Mouse (Mus musculus) heart, adult 9 months (tissue): ENCODE results near the gene Ficd.
A peak's percentile ranks its signal among the peaks of the same experiment; 100 is the strongest.
"Not testable (repeated sequence)": the region's sequence is repeated elsewhere in the genome, so short reads cannot be mapped to it uniquely, and the experiment has no call there.

Experiments
- DNase-seq, 2 experiments: peaks; one replicate each; pipeline ENCODE4 v3.0.0; 2022; ENCODE audit warnings: low spot score in 2 of 2

Gene Ficd

GRCm38 (mm10) chr5:113773664-113774063 lies 38.1 kb downstream of the Ficd start:
- peak; percentile 71 to 87 for DNase-seq

DNA sequence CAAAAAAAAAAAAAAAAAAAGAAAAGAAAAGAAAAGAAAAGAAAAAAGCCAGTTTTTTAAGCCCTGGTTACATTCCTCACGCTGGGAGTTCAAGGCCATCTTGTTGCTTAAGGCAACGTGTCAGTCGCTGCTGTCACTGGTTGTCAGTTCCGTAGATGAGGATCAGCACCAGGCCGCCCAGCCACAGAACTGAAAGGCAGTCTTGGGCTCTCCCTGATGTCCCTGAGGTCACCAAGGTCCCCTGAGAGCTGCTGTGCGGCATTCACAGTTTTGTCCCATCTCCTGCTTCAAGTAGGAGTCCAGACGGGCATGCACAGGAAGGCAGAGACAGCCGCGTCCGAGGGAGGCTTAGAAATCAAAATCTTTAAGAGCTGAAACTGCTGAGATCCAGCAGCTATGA lies 40.0 kb downstream of the Ficd start:
- no peak for DNase-seq

DNA sequence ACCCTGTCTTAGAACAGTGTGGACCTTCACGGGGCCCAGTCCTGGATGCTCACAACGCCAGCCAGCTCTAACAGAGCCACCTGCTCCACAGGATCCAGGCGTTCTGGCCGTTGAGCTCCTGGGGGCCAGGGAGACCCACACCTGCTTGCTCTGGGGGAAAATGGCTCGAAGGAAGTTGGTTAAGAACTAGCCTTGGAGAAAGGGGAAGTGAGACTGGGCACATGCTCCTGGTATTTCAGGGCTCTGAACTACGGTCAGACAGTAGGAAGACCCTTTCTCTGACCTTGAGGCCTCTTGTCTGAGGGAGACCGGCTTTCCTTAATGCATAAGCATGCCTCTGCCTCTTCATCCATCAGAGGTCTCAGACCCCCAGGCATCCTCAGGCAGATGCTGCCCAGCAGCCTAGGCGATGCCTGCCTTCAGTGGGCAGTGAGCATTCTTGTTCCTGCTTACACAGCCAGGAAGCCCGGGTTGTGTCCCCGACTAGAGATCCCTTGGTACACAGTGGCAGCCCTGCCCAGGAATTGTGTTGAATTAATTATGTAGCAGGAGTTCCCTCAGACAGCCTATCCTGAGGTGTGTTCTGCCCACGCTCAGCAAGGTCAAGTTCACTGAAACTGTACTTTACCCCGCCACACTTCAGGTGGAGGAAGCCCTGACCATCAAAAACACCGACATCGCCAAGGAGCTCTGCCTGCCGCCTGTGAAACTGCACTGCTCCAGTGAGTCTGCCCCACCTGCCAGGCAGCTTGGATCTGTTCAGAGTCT lies 40.7 kb downstream of the Ficd start:
- DNase-seq = peak in 1 of 2 experiments; percentile 35

- peak in 1 of 2 experiments; percentile 43 for DNase-seq
Observed at GRCm38 (mm10) chr5:113776896-113777226, 41.3 kb downstream of the Ficd start.

GRCm38 (mm10) chr5:113777728-113778127 lies 42.1 kb downstream of the Ficd start:
- not testable (repeated sequence) for DNase-seq

DNA sequence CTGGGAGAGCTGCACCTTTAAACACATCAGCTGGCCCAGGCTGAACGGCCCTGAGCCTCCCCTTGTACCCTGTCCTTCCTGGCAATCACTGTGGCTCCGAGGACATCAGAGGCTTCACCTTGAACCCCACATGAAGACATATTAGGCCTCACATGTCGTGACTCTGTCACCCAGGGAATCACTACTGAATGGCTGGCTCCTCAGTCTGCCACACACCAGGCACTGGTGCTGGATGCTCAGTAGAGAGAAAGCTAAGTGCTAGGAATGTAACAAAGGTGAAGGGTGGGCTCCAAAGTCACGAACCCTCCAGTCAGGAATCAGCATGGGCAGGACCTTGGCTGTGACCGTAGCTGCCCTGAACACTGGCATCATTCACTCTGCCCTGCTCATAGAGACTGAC lies 44.0 kb downstream of the Ficd start:
- DNase-seq = no peak

GRCm38 (mm10) chr5:113780082-113780752 lies 44.6 kb downstream of the Ficd start:
- no peak for DNase-seq

- no peak for DNase-seq
Observed at GRCm38 (mm10) chr5:113780763-113781162, 45.2 kb downstream of the Ficd start.

DNA sequence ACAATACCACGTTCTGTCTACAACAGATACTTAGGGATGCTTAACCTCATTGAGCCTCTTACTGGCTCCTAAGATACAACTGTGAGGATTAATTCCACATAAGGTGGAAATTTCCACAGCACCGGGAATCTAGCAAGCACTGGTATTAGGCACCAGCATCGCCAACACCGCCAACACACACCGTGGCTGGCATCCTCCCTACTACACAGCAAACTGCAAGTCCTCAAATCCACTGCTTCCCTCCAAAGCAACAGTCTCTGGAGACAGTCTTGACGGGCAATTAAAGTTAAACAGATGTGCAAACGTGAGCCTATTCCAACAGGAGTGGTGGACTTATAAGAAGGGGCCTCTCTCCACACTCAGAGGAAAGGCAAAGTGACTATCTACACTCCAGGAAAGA lies 45.7 kb downstream of the Ficd start:
- no peak for DNase-seq

GRCm38 (mm10) chr5:113781875-113782274 lies 46.3 kb downstream of the Ficd start:
- no peak for DNase-seq

GRCm38 (mm10) chr5:113782624-113783023 lies 47.0 kb downstream of the Ficd start:
- no peak for DNase-seq

GRCm38 (mm10) chr5:113783581-113784001 lies 48.0 kb downstream of the Ficd start:
- DNase-seq = peak; percentile 67 to 75

DNA sequence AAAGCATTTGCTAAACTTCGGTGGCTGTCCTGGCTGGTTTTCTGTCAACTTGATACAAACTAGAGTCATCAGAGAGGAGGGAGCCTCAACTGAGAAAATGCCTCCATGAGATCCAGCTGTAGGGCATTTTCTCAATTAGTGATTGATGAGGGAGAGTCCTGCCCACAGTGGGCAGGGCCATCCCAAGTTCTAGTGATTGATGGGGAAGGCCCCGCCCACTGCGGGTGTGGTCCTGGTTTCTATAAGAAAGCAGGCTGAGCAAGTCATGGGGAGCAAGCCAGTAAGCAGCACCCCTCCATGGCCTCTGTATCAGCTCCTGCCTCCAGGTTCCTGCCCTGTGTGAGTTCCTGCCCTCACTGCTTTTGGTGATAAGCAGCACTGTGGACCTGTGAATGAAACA lies 48.5 kb downstream of the Ficd start:
- DNase-seq = not testable (repeated sequence)

DNA sequence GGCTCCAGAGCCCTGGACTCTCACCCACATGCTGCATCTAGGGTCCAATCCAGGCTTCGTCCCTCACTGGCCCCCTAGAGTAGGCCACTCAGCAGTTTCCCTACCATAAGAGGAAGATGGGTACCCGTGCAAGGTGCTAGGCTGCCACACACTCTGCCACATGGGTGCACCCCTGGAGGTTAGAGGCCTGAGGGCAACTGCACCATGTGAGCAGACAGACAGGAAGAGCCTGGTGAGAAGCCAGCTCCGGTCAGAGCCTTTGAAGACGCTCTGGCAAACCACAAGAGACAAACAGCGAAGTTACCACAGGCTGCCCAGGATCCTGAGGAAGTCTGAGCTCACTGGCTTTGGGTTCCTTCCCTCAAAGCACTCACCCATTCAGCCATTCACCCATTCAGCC lies 51.4 kb downstream of the Ficd start:
- DNase-seq = no peak

DNA sequence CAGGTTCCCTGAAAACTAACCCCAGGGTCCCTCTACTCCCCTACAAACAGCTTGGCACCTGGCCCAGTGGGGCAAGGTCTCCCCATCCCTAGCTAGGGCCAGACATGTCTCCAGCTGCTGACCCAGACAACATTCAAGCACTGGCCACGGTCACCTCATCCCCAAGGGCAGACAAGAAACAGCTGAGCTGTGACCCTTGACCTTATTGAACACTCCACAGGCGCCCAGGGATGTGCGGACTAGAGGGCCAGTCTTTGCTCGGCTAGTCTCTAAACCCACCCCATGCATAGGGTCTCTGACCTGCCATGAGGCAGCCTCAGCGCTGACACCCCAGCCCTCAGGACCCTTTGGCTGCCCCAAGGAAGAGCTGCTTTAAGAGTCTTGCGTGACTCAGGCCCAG lies 53.0 kb downstream of the Ficd start:
- DNase-seq = no peak

GRCm38 (mm10) chr5:113789075-113789788 lies 53.6 kb downstream of the Ficd start:
- DNase-seq = no peak
